In genomic region chr9:103494346-103495020, GRCm38 (mm10) we compare ENCODE assay signal across 8 mouse cellular contexts. TPM values are rescaled to one million over a fixed set of nuclear protein-coding genes. Genes with fewer than 3 reads are reported as not detected.
DNase-seq lines count a peak whose midpoint lies in the region; ATAC-seq and TF ChIP-seq lines count a peak whose summit lies in the region.

No protein-coding gene starts in this region.

- H3K4me1 ChIP-seq in hindbrain, embryonic 11.5 days (replicated peaks; ENCODE audit: control insufficient read depth, insufficient read depth, low read length), result no peaks in the 10 kb centered on the region
- H3K4me1 ChIP-seq in lung, embryonic 14.5 days (ENCODE audit: insufficient read depth), result no peaks in the 10 kb centered on the region

- H3K27me3 ChIP-seq in hindbrain, embryonic 11.5 days (ENCODE audit: control insufficient read depth, insufficient read depth, low read length), result peaks cover 2% of the 10 kb centered on the region
- no peaks in the 10 kb centered on the region for H3K27me3 ChIP-seq in lung, embryonic 14.5 days (ENCODE audit: insufficient read depth, low read length)

- WGBS in hindbrain, embryonic 11.5 days, result 41% methylated on average over 7 of the region's 7 CpGs
- 36% methylated on average over 7 of the region's 7 CpGs for WGBS in lung, embryonic 14.5 days

- H3K4me3 ChIP-seq in hindbrain, embryonic 11.5 days (ENCODE audit: low read depth, low read length), result no peak overlapping the region
- no peak overlapping the region for H3K4me3 ChIP-seq in lung, embryonic 14.5 days (ENCODE audit: low read depth, low read length)

- H3K27ac ChIP-seq in hindbrain, embryonic 11.5 days (ENCODE audit: low read depth, low read length), result no peak overlapping the region
- no peak overlapping the region for H3K27ac ChIP-seq in lung, embryonic 14.5 days (ENCODE audit: low read depth)

- H3K9ac ChIP-seq in hindbrain, embryonic 11.5 days (ENCODE audit: low read depth, low read length), result no peak overlapping the region
- H3K9ac ChIP-seq in lung, embryonic 14.5 days, result no peak overlapping the region

- TF ChIP-seq CTCF in lung, embryonic 14.5 days (IDR thresholded peaks at IDR 0.05; ENCODE audit: low read depth), result peak; percentile 96

- no peak overlapping the region for H3K4me2 ChIP-seq in hindbrain, embryonic 11.5 days (replicated peaks; ENCODE audit: low read depth, low read length)
- H3K4me2 ChIP-seq in lung, embryonic 14.5 days, result no peak overlapping the region

- peak; percentile 82 for DNase-seq in NIH3T3 (ENCODE audit: low read depth)
- DNase-seq in cerebellum, postnatal 25 days, result peak; percentile 93 to 95
- peak; percentile 78 to 87 for DNase-seq in frontal cortex, postnatal 36 days (ENCODE audit: low spot score in 2 of 2)
- peak; percentile 77 for DNase-seq in hindbrain, embryonic 11.5 days (ENCODE audit: low spot score)
- peak; percentile 77 for DNase-seq in layer of hippocampus, adult 9-11 months
- peak; percentile 89 for DNase-seq in lung, embryonic 14.5 days
- peak; percentile 66 for DNase-seq in ovary, postnatal 14 days (ENCODE audit: low spot score)
- DNase-seq in urinary bladder, postnatal 4 days (ENCODE audit: low spot score in 2 of 2), result peak; percentile 71 to 81

- H3K36me3 ChIP-seq in hindbrain, embryonic 11.5 days (ENCODE audit: control insufficient read depth, insufficient read depth, low read length), result no peaks in the 10 kb centered on the region
- H3K36me3 ChIP-seq in lung, embryonic 14.5 days (ENCODE audit: insufficient read depth), result no peaks in the 10 kb centered on the region

- no peaks in the 10 kb centered on the region for H3K9me3 ChIP-seq in hindbrain, embryonic 11.5 days (ENCODE audit: control insufficient read depth, low read length)
- H3K9me3 ChIP-seq in lung, embryonic 14.5 days (ENCODE audit: low read depth, low read length), result no peaks in the 10 kb centered on the region

- ATAC-seq in hindbrain, embryonic 11.5 days (ENCODE audit: low FRiP score), result peak; percentile 76
- peak; percentile 84 for ATAC-seq in lung, embryonic 14.5 days (ENCODE audit: insufficient read depth)

RNA-seq across cellular contexts. Expression of gene Bfsp2, which starts 14.3 kb away (rescaled TPM):
- polyA plus RNA-seq in hindbrain, embryonic 11.5 days (2014; fragmentation: Nextera tagmentation; extraction: Ambion mirVana), result 0.54 and 2.1 TPM in 2 replicates
- polyA plus RNA-seq in lung, embryonic 14.5 days (2014; fragmentation: Nextera tagmentation; extraction: Ambion mirVana), result 0.50 and 0.68 TPM in 2 replicates
